10 mouse cellular contexts compared by ENCODE assay signal in the genomic region with DNA sequence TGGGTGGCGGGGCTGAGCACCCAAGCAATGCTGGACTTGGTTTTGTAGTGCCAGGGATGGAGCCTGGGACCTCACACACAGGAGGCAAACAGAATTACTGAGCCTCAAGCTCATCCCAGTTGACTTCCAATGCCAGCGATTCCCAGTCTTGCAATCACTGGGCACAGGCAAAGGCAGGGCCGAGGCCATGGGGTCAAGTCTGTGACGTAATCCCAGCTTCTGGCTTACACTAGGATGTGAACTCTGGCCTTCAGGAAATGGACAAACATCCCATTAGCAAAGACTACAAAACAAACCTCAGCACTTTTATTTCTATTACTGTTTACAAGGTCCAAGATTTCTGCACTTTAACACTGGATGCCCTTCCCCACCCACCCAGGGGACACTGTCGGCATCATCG. TPM values are rescaled to one million over a fixed set of nuclear protein-coding genes. Genes with fewer than 3 reads are reported as not detected.
DNase-seq lines count a peak whose midpoint lies in the region; ATAC-seq lines count a peak whose summit lies in the region.
"Had no signal": no experiment of that assay in that cellular context is flagged by ENCODE, and none has a peak within 500 bp of the region (broad histone marks: within the 10 kb centered on the region; RNA-seq: fewer than 3 reads in every experiment).

No protein-coding gene starts in this region.

- no peak for ATAC-seq in forebrain, embryonic 13.5 days
- no peak for ATAC-seq in forebrain, embryonic 14.5 days
- ATAC-seq in neural tube, embryonic 12.5 days (ENCODE audit: low FRiP score, low read depth), result no peak
- no peak for ATAC-seq in neural tube, embryonic 15.5 days (ENCODE audit: low FRiP score)
- peak; percentile 64 for ATAC-seq in liver, embryonic 15.5 days (ENCODE audit: insufficient read depth)
- ATAC-seq in forebrain, embryonic 16.5 days, result no peak

- no peaks in the 10 kb centered on the region for H3K9me3 ChIP-seq in forebrain, embryonic 13.5 days (replicated peaks)
- no peaks in the 10 kb centered on the region for H3K9me3 ChIP-seq in forebrain, embryonic 14.5 days (replicated peaks; ENCODE audit: control insufficient read depth, low read length)
- H3K9me3 ChIP-seq in neural tube, embryonic 12.5 days, result no peaks in the 10 kb centered on the region
- no peaks in the 10 kb centered on the region for H3K9me3 ChIP-seq in neural tube, embryonic 15.5 days (replicated peaks)
- H3K9me3 ChIP-seq in liver, embryonic 15.5 days (replicated peaks), result no peaks in the 10 kb centered on the region
- no peaks in the 10 kb centered on the region for H3K9me3 ChIP-seq in forebrain, embryonic 16.5 days (ENCODE audit: control insufficient read depth, low read length)
- H3K9me3 ChIP-seq: heart, embryonic 13.5 days had no signal

- H3K27me3 ChIP-seq in forebrain, embryonic 13.5 days, result no peaks in the 10 kb centered on the region
- H3K27me3 ChIP-seq in forebrain, embryonic 14.5 days (replicated peaks; ENCODE audit: control insufficient read depth, insufficient read depth, low read length), result no peaks in the 10 kb centered on the region
- H3K27me3 ChIP-seq in neural tube, embryonic 12.5 days (replicated peaks), result no peaks in the 10 kb centered on the region
- H3K27me3 ChIP-seq in neural tube, embryonic 15.5 days (replicated peaks), result no peaks in the 10 kb centered on the region
- no peaks in the 10 kb centered on the region for H3K27me3 ChIP-seq in liver, embryonic 15.5 days
- no peaks in the 10 kb centered on the region for H3K27me3 ChIP-seq in forebrain, embryonic 16.5 days (replicated peaks; ENCODE audit: control insufficient read depth, insufficient read depth, low read length)
- H3K27me3 ChIP-seq: heart, embryonic 13.5 days had no signal

- 91% methylated on average over 6 of the region's 6 CpGs for WGBS in forebrain, embryonic 13.5 days
- 95% methylated on average over 6 of the region's 6 CpGs for WGBS in forebrain, embryonic 14.5 days
- WGBS in neural tube, embryonic 12.5 days, result 87% methylated on average over 6 of the region's 6 CpGs
- WGBS in neural tube, embryonic 15.5 days, result 75% methylated on average over 6 of the region's 6 CpGs
- WGBS in liver, embryonic 15.5 days (ENCODE audit: insufficient replicate concordance), result 66% methylated on average over 6 of the region's 6 CpGs
- 94% methylated on average over 6 of the region's 6 CpGs for WGBS in forebrain, embryonic 16.5 days

- H3K4me1 ChIP-seq in forebrain, embryonic 13.5 days, result peaks cover 9% of the 10 kb centered on the region
- H3K4me1 ChIP-seq in forebrain, embryonic 14.5 days (ENCODE audit: control insufficient read depth, insufficient read depth, low read length), result no peaks in the 10 kb centered on the region
- peaks cover 12% of the 10 kb centered on the region for H3K4me1 ChIP-seq in neural tube, embryonic 12.5 days
- H3K4me1 ChIP-seq in neural tube, embryonic 15.5 days, result peaks cover 8% of the 10 kb centered on the region
- peaks cover 41% of the 10 kb centered on the region for H3K4me1 ChIP-seq in liver, embryonic 15.5 days (replicated peaks)
- H3K4me1 ChIP-seq in forebrain, embryonic 16.5 days (replicated peaks; ENCODE audit: control insufficient read depth, insufficient read depth, low read length), result peaks cover 6% of the 10 kb centered on the region; the same call in 1 of the 2 replicates

- DNase-seq in forebrain, embryonic 14.5 days (ENCODE audit: low spot score), result no peak
- no peak for DNase-seq in ovary, adult 18-20 months (ENCODE audit: low spot score)
- no peak for DNase-seq in cerebellum, postnatal 25 days

- H3K9ac ChIP-seq in forebrain, embryonic 13.5 days, result no peak overlapping the region
- H3K9ac ChIP-seq in forebrain, embryonic 14.5 days (ENCODE audit: low read length), result no peak overlapping the region
- no peak overlapping the region for H3K9ac ChIP-seq in neural tube, embryonic 12.5 days
- no peak overlapping the region for H3K9ac ChIP-seq in neural tube, embryonic 15.5 days (replicated peaks)
- no peak overlapping the region for H3K9ac ChIP-seq in liver, embryonic 15.5 days
- H3K9ac ChIP-seq in forebrain, embryonic 16.5 days (replicated peaks; ENCODE audit: low read depth, low read length), result no peak overlapping the region

- H3K4me2 ChIP-seq in forebrain, embryonic 13.5 days, result no peak overlapping the region
- H3K4me2 ChIP-seq in forebrain, embryonic 14.5 days (ENCODE audit: low read length), result no peak overlapping the region
- no peak overlapping the region for H3K4me2 ChIP-seq in neural tube, embryonic 12.5 days (replicated peaks)
- H3K4me2 ChIP-seq in neural tube, embryonic 15.5 days, result no peak overlapping the region
- no peak overlapping the region for H3K4me2 ChIP-seq in liver, embryonic 15.5 days
- H3K4me2 ChIP-seq in forebrain, embryonic 16.5 days (ENCODE audit: low read length), result no peak overlapping the region
- H3K4me2 ChIP-seq: heart, embryonic 13.5 days had no signal

- 0 out of 2 replicates have a peak overlapping the region, but pooled peaks have one; percentile 15 for H3K27ac ChIP-seq in forebrain, embryonic 13.5 days
- no peak overlapping the region for H3K27ac ChIP-seq in forebrain, embryonic 14.5 days (ENCODE audit: low read depth, low read length)
- H3K27ac ChIP-seq in neural tube, embryonic 12.5 days, result 0 out of 2 replicates have a peak overlapping the region, but pooled peaks have one; percentile 15
- no peak overlapping the region for H3K27ac ChIP-seq in neural tube, embryonic 15.5 days (replicated peaks)
- H3K27ac ChIP-seq in liver, embryonic 15.5 days (replicated peaks), result peak overlapping the region; percentile 59; the same call in 1 of the 2 replicates
- H3K27ac ChIP-seq in forebrain, embryonic 16.5 days (ENCODE audit: low read length), result no peak overlapping the region
- H3K27ac ChIP-seq: heart, embryonic 13.5 days; macrophage had no signal

- H3K36me3 ChIP-seq in forebrain, embryonic 13.5 days (ENCODE audit: poor library complexity, severe bottlenecking), result peaks cover 3% of the 10 kb centered on the region; the same call in 1 of the 2 replicates
- no peaks in the 10 kb centered on the region for H3K36me3 ChIP-seq in forebrain, embryonic 14.5 days (ENCODE audit: control insufficient read depth, insufficient read depth, low read length)
- H3K36me3 ChIP-seq in neural tube, embryonic 12.5 days, result 0 out of 2 replicates have a peak, but pooled peaks cover 2% of the 10 kb centered on the region
- peaks cover 3% of the 10 kb centered on the region for H3K36me3 ChIP-seq in neural tube, embryonic 15.5 days
- peaks cover 42% of the 10 kb centered on the region for H3K36me3 ChIP-seq in liver, embryonic 15.5 days (replicated peaks)
- no peaks in the 10 kb centered on the region for H3K36me3 ChIP-seq in forebrain, embryonic 16.5 days (ENCODE audit: control insufficient read depth, insufficient read depth)

- no peak overlapping the region for H3K4me3 ChIP-seq in forebrain, embryonic 13.5 days
- H3K4me3 ChIP-seq in forebrain, embryonic 14.5 days (ENCODE audit: low read depth, low read length), result no peak overlapping the region
- no peak overlapping the region for H3K4me3 ChIP-seq in neural tube, embryonic 12.5 days
- H3K4me3 ChIP-seq in neural tube, embryonic 15.5 days (replicated peaks), result no peak overlapping the region
- H3K4me3 ChIP-seq in liver, embryonic 15.5 days (replicated peaks), result no peak overlapping the region
- H3K4me3 ChIP-seq in forebrain, embryonic 16.5 days (replicated peaks; ENCODE audit: low read length), result no peak overlapping the region
- H3K4me3 ChIP-seq: heart, embryonic 13.5 days had no signal

RNA-seq across cellular contexts. Expression of a gene that starts 18.6 kb away (rescaled TPM):
- polyA plus RNA-seq in forebrain, embryonic 13.5 days (2015; fragmentation: Nextera tagmentation; extraction: Ambion mirVana), result 6.3 and 7.0 TPM in 2 replicates
- polyA plus RNA-seq in forebrain, embryonic 14.5 days (2014; fragmentation: Nextera tagmentation; extraction: Ambion mirVana), result 2.9 and 4.5 TPM in 2 replicates
- 10.2 and 10.3 TPM in 2 replicates for polyA plus RNA-seq in neural tube, embryonic 12.5 days (2016; fragmentation: Nextera tagmentation; extraction: Ambion mirVana)
- polyA plus RNA-seq in neural tube, embryonic 15.5 days (2015; fragmentation: Nextera tagmentation; extraction: Ambion mirVana), result 11.9 and 14.2 TPM in 2 replicates
- 7.4 and 7.8 TPM in 2 replicates for polyA plus RNA-seq in liver, embryonic 15.5 days (2015; fragmentation: Nextera tagmentation; extraction: Ambion mirVana)
- polyA plus RNA-seq in forebrain, embryonic 16.5 days (2015; fragmentation: Nextera tagmentation; extraction: Ambion mirVana), result 6.1 and 8.3 TPM in 2 replicates

RNA-seq across cellular contexts. Expression of a gene that starts 28.0 kb away (rescaled TPM):
- polyA plus RNA-seq in forebrain, embryonic 13.5 days (2015; fragmentation: Nextera tagmentation; extraction: Ambion mirVana), result 26.1 and 28.1 TPM in 2 replicates
- polyA plus RNA-seq in forebrain, embryonic 14.5 days (2014; fragmentation: Nextera tagmentation; extraction: Ambion mirVana), result 6.2 and 6.3 TPM in 2 replicates
- polyA plus RNA-seq in neural tube, embryonic 12.5 days (2016; fragmentation: Nextera tagmentation; extraction: Ambion mirVana), result 18.8 and 24.2 TPM in 2 replicates
- polyA plus RNA-seq in neural tube, embryonic 15.5 days (2015; fragmentation: Nextera tagmentation; extraction: Ambion mirVana), result 13.9 and 16.9 TPM in 2 replicates
- 10.7 and 11.2 TPM in 2 replicates for polyA plus RNA-seq in liver, embryonic 15.5 days (2015; fragmentation: Nextera tagmentation; extraction: Ambion mirVana)
- polyA plus RNA-seq in forebrain, embryonic 16.5 days (2015; fragmentation: Nextera tagmentation; extraction: Ambion mirVana), result 20.4 and 23.5 TPM in 2 replicates

RNA-seq across cellular contexts. Expression of a gene that starts 41.7 kb away (rescaled TPM):
- polyA plus RNA-seq in forebrain, embryonic 13.5 days (2015; fragmentation: Nextera tagmentation; extraction: Ambion mirVana), result 1,115 and 1,299 TPM in 2 replicates
- 1,314 and 1,514 TPM in 2 replicates for polyA plus RNA-seq in forebrain, embryonic 14.5 days (2014; fragmentation: Nextera tagmentation; extraction: Ambion mirVana)
- 1,288 and 1,313 TPM in 2 replicates for polyA plus RNA-seq in neural tube, embryonic 12.5 days (2016; fragmentation: Nextera tagmentation; extraction: Ambion mirVana)
- polyA plus RNA-seq in neural tube, embryonic 15.5 days (2015; fragmentation: Nextera tagmentation; extraction: Ambion mirVana), result 1,367 and 1,513 TPM in 2 replicates
- polyA plus RNA-seq in liver, embryonic 15.5 days (2015; fragmentation: Nextera tagmentation; extraction: Ambion mirVana), result 991 and 1,178 TPM in 2 replicates
- 1,102 and 1,203 TPM in 2 replicates for polyA plus RNA-seq in forebrain, embryonic 16.5 days (2015; fragmentation: Nextera tagmentation; extraction: Ambion mirVana)

RNA-seq across cellular contexts. Expression of a gene that starts 43.6 kb away (rescaled TPM):
- 162 and 175 TPM in 2 replicates for polyA plus RNA-seq in forebrain, embryonic 13.5 days (2015; fragmentation: Nextera tagmentation; extraction: Ambion mirVana)
- polyA plus RNA-seq in forebrain, embryonic 14.5 days (2014; fragmentation: Nextera tagmentation; extraction: Ambion mirVana), result 152 and 160 TPM in 2 replicates
- 167 and 191 TPM in 2 replicates for polyA plus RNA-seq in neural tube, embryonic 12.5 days (2016; fragmentation: Nextera tagmentation; extraction: Ambion mirVana)
- polyA plus RNA-seq in neural tube, embryonic 15.5 days (2015; fragmentation: Nextera tagmentation; extraction: Ambion mirVana), result 135 and 146 TPM in 2 replicates
- polyA plus RNA-seq in liver, embryonic 15.5 days (2015; fragmentation: Nextera tagmentation; extraction: Ambion mirVana), result 68.8 and 84.7 TPM in 2 replicates
- 132 and 140 TPM in 2 replicates for polyA plus RNA-seq in forebrain, embryonic 16.5 days (2015; fragmentation: Nextera tagmentation; extraction: Ambion mirVana)

Comparison
In these comparisons a context has a peak if more than half of its experiments do, and no peak if none do; other contexts are left out.
1. H3K27ac ChIP-seq: peak in forebrain, embryonic 13.5 days (single experiment), neural tube, embryonic 12.5 days (single experiment) and liver, embryonic 15.5 days (single experiment); none in forebrain, embryonic 14.5 days (single experiment), neural tube, embryonic 15.5 days (single experiment) and forebrain, embryonic 16.5 days (single experiment).